Mouse (Mus musculus) forebrain, embryonic 15.5 days (tissue): ENCODE results near the gene Ccdc80. TPM values are rescaled to one million over a fixed set of nuclear protein-coding genes. Genes with fewer than 3 reads are reported as not detected.

Source experiments
- ATAC-seq: fragments of 200-750 bp; cut with Nextera tagmentation; replicated peaks from 2 replicates; pipeline ENCODE4 v1.8.0; 2017; ENCODE audit warnings: mild to moderate bottlenecking, moderate TSS enrichment, moderate library complexity
- H3K27ac ChIP-seq: fragments of 300-500 bp; sonication (generic); replicated peaks from 2 replicates; pipeline ENCODE4 v1.5.1; 2015; ENCODE audit warnings: mild to moderate bottlenecking, inconsistent platforms
- H3K27me3 ChIP-seq: fragments of 300-500 bp; sonication (generic); 2 replicates; pipeline ENCODE4 v1.6.1; 2015; ENCODE audit warnings: inconsistent platforms
- H3K36me3 ChIP-seq: fragments of 300-500 bp; sonication (generic); 2 replicates; pipeline ENCODE4 v1.6.1; 2015; ENCODE audit warnings: mild to moderate bottlenecking, inconsistent platforms
- H3K4me1 ChIP-seq: fragments of 300-500 bp; sonication (generic); 2 replicates; pipeline ENCODE4 v1.6.1; 2015; ENCODE audit warnings: inconsistent platforms
- H3K4me2 ChIP-seq: fragments of 300-500 bp; sonication (generic); replicated peaks from 2 replicates; pipeline ENCODE4 v1.6.1; 2015; ENCODE audit warnings: mild to moderate bottlenecking, inconsistent platforms
- H3K4me3 ChIP-seq: fragments of 300-500 bp; sonication (generic); 2 replicates; pipeline ENCODE4 v1.5.1; 2015; ENCODE audit warnings: mild to moderate bottlenecking, inconsistent platforms
- H3K9ac ChIP-seq: fragments of 300-500 bp; sonication (generic); replicated peaks from 2 replicates; pipeline ENCODE4 v1.6.1; 2015; ENCODE audit warnings: mild to moderate bottlenecking, inconsistent platforms
- H3K9me3 ChIP-seq: fragments of 300-500 bp; sonication (generic); 2 replicates; pipeline ENCODE4 v1.6.1; 2016; ENCODE audit warnings: inconsistent platforms
- WGBS: fragments of 180-500 bp; shearing (Covaris S2); methylation state at CpG from one replicate; pipeline ENCODE4 v1.1.7; 2015; ENCODE audit warnings: mixed read lengths; 5-methylcytosine and 5-hydroxymethylcytosine counted together
- polyA plus RNA-seq: library from polyadenylated mRNA; unstranded; fragments of >200 nt; fragmentation: Nextera tagmentation; extraction: Ambion mirVana; gene quantifications from 2 replicates; pipeline ENCODE4 v1.2.1, GENCODE M21; 2015

Gene Ccdc80
- polyA plus RNA-seq, result 26.3 and 26.5 TPM in 2 replicates

DNA sequence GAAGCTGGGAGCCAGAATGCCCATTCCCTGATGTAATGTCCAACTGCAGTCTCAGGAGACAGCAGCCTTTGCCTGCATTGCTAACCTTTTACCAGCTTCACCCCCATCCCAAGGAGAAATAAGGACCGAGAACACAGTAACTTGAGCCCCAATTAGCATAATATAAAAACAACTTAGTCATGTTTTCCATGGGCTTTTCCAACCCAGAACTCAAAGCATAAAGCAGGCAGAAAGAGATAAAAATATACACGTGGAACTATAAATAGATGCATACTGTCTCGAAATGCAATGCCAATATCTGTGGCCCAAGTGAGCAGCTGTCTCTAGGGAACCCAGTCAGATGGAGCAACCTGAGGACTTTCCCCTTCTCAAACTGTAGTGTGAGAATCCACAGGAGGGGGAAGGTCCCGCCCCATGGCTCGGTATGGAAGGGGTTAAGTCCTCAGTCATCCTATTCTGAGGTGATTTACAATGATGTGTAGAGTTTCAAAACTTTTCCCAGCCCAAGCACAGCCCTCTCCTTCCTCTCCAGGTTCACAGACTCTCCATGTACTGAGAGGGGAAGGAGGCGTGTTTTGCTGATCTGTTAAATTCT, at the start of gene Ccdc80:
Gene Ccdc80 (plus strand): TSS at position 266 of the 595 bp plus-strand sequence.
- H3K4me2 ChIP-seq, result peak within 1 kb of the TSS; percentile 48
- peak within 1 kb of the TSS; percentile 36 for H3K4me3 ChIP-seq
- no peak for ATAC-seq
- H3K27me3 ChIP-seq, result no peaks in the 10 kb centered on the region
- H3K4me1 ChIP-seq, result peaks cover 25% of the 10 kb centered on the region
- no peaks in the 10 kb centered on the region for H3K9me3 ChIP-seq
- WGBS, result 35% methylated on average over 6 of the region's 6 CpGs
- peak within 1 kb of the TSS; percentile 69 for H3K27ac ChIP-seq
- no peaks in the 10 kb centered on the region for H3K36me3 ChIP-seq
- peak within 1 kb of the TSS; percentile 41; the same call in 1 of the 2 replicates for H3K9ac ChIP-seq

GRCm38 (mm10) chr16:45044844-45045243, 48.4 kb upstream of the Ccdc80 start:
- no peaks in the 10 kb centered on the region for H3K9me3 ChIP-seq
- ATAC-seq, result no peak
- WGBS, result 62% methylated on average over 3 of the region's 3 CpGs

GRCm38 (mm10) chr16:45057222-45057621, 36.0 kb upstream of the Ccdc80 start:
- Histone ChIP-seq H3K4me3 (no peak overlapping the region), H3K9ac (no peak overlapping the region), H3K4me2 (no peak overlapping the region), H3K4me1 (no peaks in the 10 kb centered on the region), H3K27ac (no peak overlapping the region), H3K27me3 (no peaks in the 10 kb centered on the region), H3K9me3 (no peaks in the 10 kb centered on the region), H3K36me3 (no peaks in the 10 kb centered on the region)
- WGBS, result 95% methylated on average over 7 of the region's 7 CpGs
- ATAC-seq, result no peak

More at GRCm38 (mm10) chr16:45044844-45045243, 48.4 kb upstream of the Ccdc80 start:
- Histone ChIP-seq H3K9ac (no peak overlapping the region), H3K27ac (no peak overlapping the region), H3K36me3 (no peaks in the 10 kb centered on the region), H3K27me3 (no peaks in the 10 kb centered on the region), H3K4me2 (no peak overlapping the region), H3K4me3 (no peak overlapping the region), H3K4me1 (no peaks in the 10 kb centered on the region)

- Histone ChIP-seq H3K4me1 (no peaks in the 10 kb centered on the region), H3K4me2 (no peak overlapping the region), H3K27me3 (no peaks in the 10 kb centered on the region), H3K27ac (no peak overlapping the region), H3K4me3 (no peak overlapping the region), H3K9me3 (no peaks in the 10 kb centered on the region), H3K9ac (no peak overlapping the region), H3K36me3 (no peaks in the 10 kb centered on the region)
- ATAC-seq, result no peak
- WGBS, result 70% methylated on average over 4 of the region's 4 CpGs
Measured at GRCm38 (mm10) chr16:45057922-45058321, 35.3 kb upstream of the Ccdc80 start.

DNA sequence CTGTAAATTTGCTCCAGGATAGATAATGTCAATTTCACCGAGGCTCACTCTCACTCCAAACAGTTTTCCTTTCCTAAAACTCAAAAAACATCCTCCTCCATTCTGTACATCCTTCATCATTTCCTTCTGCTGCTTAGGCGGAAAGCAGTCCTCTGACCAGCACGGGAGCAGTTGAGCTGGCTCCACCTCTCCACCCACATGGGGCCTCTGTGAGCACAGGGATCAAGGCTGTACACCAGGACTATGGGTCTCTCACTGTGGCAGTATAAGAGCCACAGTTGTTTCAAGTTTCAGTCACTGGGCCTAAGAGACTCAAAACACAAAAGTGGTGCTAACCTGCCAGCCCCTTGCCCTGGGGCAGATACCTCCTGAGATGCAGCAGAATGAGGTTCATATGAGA, 32.1 kb upstream of the Ccdc80 start:
- Histone ChIP-seq H3K9ac (no peak overlapping the region), H3K27ac (no peak overlapping the region), H3K36me3 (no peaks in the 10 kb centered on the region), H3K27me3 (no peaks in the 10 kb centered on the region), H3K4me3 (no peak overlapping the region), H3K4me2 (no peak overlapping the region), H3K9me3 (no peaks in the 10 kb centered on the region), H3K4me1 (no peaks in the 10 kb centered on the region)
- ATAC-seq, result no peak
- 63% methylated on average over 3 of the region's 3 CpGs for WGBS

DNA sequence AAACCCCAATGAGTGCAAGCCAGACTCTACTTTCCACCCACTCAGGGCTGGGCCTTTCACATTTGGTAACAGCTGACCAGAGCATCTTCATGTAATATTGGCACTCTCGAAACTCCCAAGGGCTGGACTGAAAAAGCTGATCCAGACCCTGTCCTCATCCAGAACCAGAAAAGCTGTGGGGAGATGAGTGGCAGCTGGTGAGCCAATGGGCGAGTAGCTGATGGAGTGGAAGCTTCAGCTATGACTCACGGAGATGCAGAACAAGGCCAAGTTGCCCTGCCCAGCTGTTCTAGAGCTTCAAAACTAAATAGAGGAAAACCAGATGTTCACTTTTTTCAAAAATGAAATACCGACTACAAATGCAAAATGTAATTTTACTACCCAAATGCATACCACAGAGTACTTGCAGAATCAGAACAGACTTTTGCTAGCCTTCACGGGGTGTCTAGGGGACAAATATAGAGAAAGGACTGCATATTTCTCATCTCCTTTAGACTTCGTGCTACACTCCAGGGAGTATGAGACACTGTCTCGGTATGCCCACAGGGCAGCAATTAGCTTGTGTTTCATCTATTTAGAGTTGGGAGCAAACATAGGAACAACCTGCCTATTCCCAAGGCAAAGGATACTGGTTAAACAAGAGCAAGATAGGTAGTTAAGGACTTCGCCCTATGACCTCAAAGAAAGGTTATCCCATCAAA, 22.7 kb upstream of the Ccdc80 start:
- no peaks in the 10 kb centered on the region for H3K36me3 ChIP-seq
- WGBS, result 89% methylated on average over 8 of the region's 8 CpGs
- H3K9me3 ChIP-seq, result no peaks in the 10 kb centered on the region
- no peak for ATAC-seq
- H3K27me3 ChIP-seq, result no peaks in the 10 kb centered on the region
- no peak overlapping the region for H3K9ac ChIP-seq
- H3K4me3 ChIP-seq, result no peak overlapping the region
- no peak overlapping the region for H3K27ac ChIP-seq
- no peaks in the 10 kb centered on the region for H3K4me1 ChIP-seq
- no peak overlapping the region for H3K4me2 ChIP-seq

GRCm38 (mm10) chr16:45071424-45071823, 21.8 kb upstream of the Ccdc80 start:
- Histone ChIP-seq H3K27me3 (no peaks in the 10 kb centered on the region), H3K4me2 (no peak overlapping the region), H3K36me3 (no peaks in the 10 kb centered on the region), H3K27ac (no peak overlapping the region), H3K4me1 (no peaks in the 10 kb centered on the region), H3K9me3 (no peaks in the 10 kb centered on the region), H3K9ac (no peak overlapping the region), H3K4me3 (no peak overlapping the region)
- WGBS, result 91% methylated on average over 2 of the region's 2 CpGs
- ATAC-seq, result no peak

GRCm38 (mm10) chr16:45077517-45078080, 15.6 kb upstream of the Ccdc80 start:
- no peak overlapping the region for H3K9ac ChIP-seq
- no peak overlapping the region for H3K4me3 ChIP-seq
- H3K36me3 ChIP-seq, result no peaks in the 10 kb centered on the region
- no peaks in the 10 kb centered on the region for H3K4me1 ChIP-seq
- 86% methylated on average over 6 of the region's 6 CpGs for WGBS
- H3K4me2 ChIP-seq, result no peak overlapping the region
- no peak overlapping the region for H3K27ac ChIP-seq
- ATAC-seq, result no peak
- no peaks in the 10 kb centered on the region for H3K9me3 ChIP-seq
- H3K27me3 ChIP-seq, result no peaks in the 10 kb centered on the region

DNA sequence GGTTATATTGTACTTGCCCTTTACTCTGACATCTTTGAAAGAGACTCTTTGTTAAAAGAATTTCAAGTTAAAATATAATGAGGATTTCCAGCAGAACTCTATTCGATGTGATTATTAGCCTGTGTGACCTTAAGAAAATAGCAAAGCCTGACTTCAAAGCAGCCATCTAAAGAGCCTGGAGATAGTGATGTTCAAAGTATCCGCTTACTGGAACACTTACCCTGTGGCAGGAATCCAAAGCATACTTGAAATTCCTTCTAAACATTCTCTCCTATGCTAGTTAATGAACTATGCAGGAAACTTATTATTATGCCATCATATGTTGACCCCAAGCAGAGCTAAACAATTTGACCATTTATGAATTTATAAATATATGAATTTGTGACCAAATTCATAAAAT, 13.9 kb upstream of the Ccdc80 start:
- no peaks in the 10 kb centered on the region for H3K27me3 ChIP-seq
- no peak for ATAC-seq
- H3K4me1 ChIP-seq, result no peaks in the 10 kb centered on the region
- no peaks in the 10 kb centered on the region for H3K9me3 ChIP-seq
- 67% methylated on average over 2 of the region's 2 CpGs for WGBS
- no peaks in the 10 kb centered on the region for H3K36me3 ChIP-seq
- H3K9ac ChIP-seq, result no peak overlapping the region
- H3K27ac ChIP-seq, result no peak overlapping the region
- no peak overlapping the region for H3K4me2 ChIP-seq
- H3K4me3 ChIP-seq, result no peak overlapping the region

DNA sequence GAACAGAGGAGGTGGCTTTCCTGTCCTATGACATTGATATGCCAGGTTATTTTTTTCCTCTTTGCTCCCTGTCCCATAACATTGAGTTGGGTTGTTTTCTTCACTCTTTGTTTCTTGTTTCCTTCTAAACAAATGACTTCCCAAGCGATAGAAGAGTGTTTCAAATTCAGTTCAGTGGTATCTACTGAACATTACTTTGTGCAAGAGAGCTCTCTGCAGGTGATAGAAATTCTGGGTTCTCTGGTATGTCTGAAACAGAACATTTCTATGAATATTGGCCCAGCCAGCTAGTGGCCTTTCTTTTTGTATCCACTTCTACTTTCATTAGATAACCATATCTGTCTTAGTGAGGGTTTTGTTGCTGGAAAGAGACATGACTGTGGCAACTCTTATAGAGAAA, 4.4 kb upstream of the Ccdc80 start:
- Histone ChIP-seq H3K4me2 (no peak overlapping the region), H3K4me3 (no peak overlapping the region), H3K9ac (no peak overlapping the region), H3K36me3 (no peaks in the 10 kb centered on the region), H3K27ac (no peak overlapping the region), H3K9me3 (no peaks in the 10 kb centered on the region), H3K4me1 (peaks cover 9% of the 10 kb centered on the region), H3K27me3 (no peaks in the 10 kb centered on the region)
- WGBS, result 93% methylated on average over 1 of the region's 1 CpGs
- ATAC-seq, result no peak

- Histone ChIP-seq H3K27ac (no peak overlapping the region), H3K9me3 (no peaks in the 10 kb centered on the region), H3K36me3 (no peaks in the 10 kb centered on the region), H3K4me1 (peaks cover 20% of the 10 kb centered on the region), H3K9ac (no peak overlapping the region), H3K4me2 (no peak overlapping the region), H3K4me3 (no peak overlapping the region), H3K27me3 (no peaks in the 10 kb centered on the region)
- WGBS, result 13% methylated on average over 10 of the region's 10 CpGs
- ATAC-seq, result peak; percentile 88
Measured at GRCm38 (mm10) chr16:45090005-45090404, 3.2 kb upstream of the Ccdc80 start.

GRCm38 (mm10) chr16:45094136-45094756, 1.0 kb downstream of the Ccdc80 start:
- H3K27me3 ChIP-seq, result no peaks in the 10 kb centered on the region

More at GRCm38 (mm10) chr16:45094136-45094756, 1.0 kb downstream of the Ccdc80 start:
- 4% methylated on average over 9 of the region's 9 CpGs for WGBS
- Histone ChIP-seq H3K4me1 (peaks cover 35% of the 10 kb centered on the region), H3K36me3 (no peaks in the 10 kb centered on the region), H3K4me3 (peak overlapping the region; percentile 36), H3K27ac (peak overlapping the region; percentile 69), H3K9ac (peak overlapping the region; percentile 41; the same call in 1 of the 2 replicates), H3K9me3 (no peaks in the 10 kb centered on the region), H3K4me2 (peak overlapping the region; percentile 48)
- peak; percentile 62 for ATAC-seq
